Mouse (Mus musculus): ENCODE measurements at regions not wholly inside any gene's neighbourhood (a gene's known extent, or its start where the extent isn't known, plus 50 kb on each side); places are given as distances from the start of the nearest gene placed in this dataset.

DNA sequence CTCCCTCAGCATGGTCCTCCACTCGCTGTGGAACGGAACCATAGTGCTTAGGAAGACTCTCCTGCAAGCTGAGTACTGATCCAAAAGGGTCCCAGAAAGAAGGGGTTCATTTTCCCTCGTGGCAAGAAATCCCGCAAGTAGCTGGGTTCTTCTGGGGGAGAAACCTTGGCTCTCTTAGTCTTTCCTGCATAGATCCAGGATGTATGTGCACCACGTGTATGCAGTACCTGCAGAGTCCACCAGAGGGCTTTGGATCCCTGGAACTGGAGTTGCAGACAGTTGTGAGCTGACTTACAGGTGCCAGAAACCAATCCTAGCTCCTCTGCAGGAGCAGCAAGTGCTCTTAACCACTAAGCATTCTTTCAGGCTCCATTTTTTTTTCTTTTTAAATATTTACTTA lies 67.9 kb upstream of the Pmepa1 start:
- TF ChIP-seq CTCF (conservative IDR thresholded peaks at IDR 0.05; ENCODE audit: insufficient read depth, insufficient read length, low read depth, low read length) = no peak
- no peak for TF ChIP-seq POLR2A (IDR thresholded peaks at IDR 0.05; ENCODE audit: low read depth, low read length)
